Mouse (Mus musculus): ENCODE measurements at regions not wholly inside any gene's neighbourhood (a gene's known extent, or its start where the extent isn't known, plus 50 kb on each side); places are given as distances from the start of the nearest gene placed in this dataset.
A peak's percentile ranks its signal among the peaks of the same experiment; 100 is the strongest.

DNA sequence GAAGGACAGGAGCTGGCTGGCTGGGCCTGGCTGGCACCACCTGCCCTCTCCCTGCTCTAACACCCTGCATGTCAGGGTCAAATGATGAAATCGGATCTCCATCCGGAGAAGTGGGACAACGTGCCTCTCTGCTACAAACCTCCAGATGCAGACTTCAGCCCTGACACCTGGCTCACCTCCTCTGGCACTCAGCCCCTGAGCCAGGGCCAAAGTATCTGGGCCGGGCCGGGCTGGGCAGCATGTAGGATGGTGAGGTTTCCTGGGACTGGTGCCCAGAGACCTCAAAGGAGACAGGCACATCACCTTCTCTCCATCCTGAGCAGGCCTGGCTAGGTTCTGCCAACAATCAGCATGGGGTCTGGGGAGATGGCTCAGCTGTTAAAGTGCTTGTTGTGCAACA is 113.5 kb downstream of the Tfcp2l1 start:
- DNase-seq: peak; percentile 11

DNA sequence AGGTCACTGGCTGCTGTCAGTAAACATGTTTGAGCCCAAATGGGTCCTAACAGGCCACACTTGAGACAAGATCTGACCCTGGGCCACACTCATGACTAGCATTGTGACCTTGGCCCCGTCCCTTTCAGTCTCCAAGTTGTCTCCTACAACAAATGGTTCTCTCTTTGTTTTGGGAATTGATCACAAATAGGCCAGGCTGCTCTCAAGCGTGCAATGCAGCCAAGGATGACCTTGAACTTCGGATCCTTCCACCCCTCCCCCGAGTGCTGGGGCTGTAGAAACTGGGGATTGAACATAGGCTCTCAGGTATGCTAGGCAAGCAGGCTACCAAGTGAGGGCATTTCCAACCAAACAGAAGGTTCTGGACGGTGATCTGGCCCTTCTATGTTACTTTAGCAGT is 120.5 kb downstream of the Tfcp2l1 start:
- DNase-seq: no peak

DNA sequence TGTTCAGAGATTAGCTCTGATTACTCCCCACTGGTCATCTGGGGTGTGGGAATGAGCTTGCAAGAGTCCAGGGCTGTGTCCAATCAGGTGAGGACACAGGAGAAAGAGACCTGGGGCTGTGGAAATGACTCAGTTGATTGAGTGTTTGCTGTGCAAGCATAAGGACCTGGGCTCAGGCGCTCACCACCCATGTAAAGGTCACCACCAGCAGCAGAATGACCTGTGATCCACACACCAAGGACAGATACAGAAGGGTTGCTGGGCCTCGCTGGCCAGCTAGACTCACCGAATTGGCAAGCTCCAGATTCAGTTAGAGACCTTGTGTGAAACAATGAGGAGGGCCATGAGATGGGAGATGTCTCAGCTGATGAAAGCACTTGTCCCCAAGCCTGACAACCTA is 125.1 kb downstream of the Tfcp2l1 start:
- peak; percentile 60 for DNase-seq

DNA sequence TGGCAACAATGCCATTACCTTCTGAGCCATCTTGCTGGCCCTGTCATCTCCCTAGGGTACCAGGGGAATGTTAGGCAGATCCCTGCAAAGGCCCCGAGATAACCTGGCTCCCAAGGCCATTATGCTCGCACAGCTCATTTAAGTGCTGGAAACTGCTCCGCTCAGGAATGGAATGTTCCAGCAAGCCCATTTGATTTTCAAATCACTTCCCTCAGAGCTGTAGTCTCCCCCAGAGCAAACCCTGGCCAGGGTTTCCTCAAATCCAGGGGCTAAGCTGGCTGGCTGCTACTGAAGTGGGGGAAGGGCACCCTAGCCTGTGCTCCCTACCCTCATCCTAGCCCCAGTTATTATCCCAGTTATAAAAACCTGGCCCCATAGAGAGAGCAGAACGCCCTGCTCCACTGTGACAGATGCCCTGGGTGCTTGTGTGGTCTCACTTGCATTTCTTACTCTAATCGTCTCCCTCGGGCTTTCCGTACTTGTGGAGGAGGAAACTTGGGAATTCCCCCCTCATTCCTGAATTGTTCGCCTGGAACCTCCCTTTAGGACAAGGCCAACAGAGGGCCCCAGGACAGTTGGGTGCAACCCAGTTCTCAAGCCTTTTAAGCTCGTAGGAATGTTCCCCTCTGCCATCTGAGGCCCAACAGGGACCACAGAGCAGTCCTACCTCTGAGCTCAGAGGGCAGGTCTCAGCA is 128.6 kb downstream of the Tfcp2l1 start:
- DNase-seq: no peak

DNA sequence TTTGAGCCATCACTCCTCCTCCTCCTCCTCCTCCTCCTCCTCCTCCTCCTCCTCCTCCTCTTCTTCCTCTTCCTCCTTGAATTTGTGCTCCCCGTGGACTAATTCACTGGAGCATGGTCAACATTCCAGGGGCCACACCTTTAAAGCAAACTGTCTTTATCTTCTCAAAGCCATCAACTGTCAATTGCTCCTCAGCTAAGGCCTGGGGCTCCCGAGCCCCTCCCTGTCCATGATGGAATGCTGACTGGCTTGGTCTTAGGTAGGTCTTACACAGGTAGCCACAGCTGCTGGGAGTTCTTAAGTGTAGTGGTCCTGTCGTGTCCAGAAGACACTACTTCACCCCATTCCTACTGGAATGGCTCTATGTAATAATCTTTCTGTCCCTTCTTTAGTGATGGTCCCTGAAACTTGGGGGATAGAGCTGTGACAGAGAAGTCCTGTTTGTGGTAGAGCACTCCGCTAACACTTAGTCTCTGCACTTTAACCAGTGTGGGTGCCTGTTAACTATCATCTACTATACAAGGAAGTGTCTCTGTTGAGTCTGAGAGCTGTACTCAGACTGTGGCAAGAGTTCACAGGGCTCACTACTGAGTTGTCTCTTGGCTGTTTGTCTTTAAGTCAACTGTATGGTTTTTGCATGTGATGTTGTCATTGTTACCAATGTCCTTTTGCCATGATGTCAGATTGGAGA is 129.7 kb downstream of the Tfcp2l1 start:
- no peak for DNase-seq

DNA sequence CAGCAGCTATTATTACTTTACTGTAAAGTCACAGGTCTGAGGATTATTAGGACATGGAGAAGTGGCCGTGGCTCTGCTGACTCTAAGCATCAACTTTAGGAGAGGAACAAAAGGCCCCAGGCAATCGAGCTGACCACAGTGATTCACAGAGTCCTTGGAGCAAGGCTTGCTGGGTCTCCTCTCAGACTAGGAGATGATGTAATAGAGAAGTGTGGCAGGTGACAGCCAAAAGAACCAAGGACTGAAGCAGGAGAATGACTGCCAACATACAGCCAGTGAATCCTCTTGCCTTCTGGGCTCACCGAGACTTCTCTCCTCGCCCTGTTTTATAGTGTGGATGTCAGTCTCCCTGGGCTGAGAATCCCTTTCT is 130.3 kb downstream of the Tfcp2l1 start:
- peak; percentile 65 for DNase-seq

DNA sequence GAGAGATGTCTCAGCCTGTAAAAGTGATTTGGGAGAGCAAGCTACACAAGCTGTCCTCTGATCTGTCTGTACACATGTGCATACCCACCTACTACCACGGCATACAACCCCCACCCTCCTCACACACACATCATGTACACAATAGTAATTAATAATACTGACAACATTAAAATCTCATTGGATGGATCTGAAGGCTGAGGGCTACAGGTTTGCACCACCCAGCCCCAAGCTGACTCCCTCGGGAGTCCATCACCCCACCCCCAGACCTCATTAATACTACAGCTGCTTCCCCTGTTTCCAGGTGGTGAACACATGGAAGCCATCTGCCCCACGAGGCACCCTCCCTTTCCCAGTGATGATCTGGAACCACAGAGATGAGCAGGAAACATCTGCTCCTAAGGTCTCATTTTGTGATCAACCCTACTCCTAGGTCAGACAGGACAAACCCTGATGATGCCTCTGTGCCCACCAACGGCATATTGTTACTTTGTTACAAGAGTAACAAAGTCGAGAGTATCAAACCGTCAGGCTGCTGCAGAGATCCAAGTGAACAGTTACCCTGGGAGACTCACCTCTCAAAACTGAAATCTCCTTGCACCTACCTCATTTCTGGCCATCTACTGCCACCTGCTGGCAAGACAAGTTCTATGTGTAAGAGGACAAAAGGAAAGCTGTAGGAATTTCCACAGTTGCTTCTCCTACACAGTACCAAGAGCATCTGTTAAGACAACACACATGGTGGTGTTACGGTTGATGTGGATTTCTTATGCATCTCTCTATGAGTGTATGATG is 131.6 kb downstream of the Tfcp2l1 start:
- peak; percentile 77 for DNase-seq

DNA sequence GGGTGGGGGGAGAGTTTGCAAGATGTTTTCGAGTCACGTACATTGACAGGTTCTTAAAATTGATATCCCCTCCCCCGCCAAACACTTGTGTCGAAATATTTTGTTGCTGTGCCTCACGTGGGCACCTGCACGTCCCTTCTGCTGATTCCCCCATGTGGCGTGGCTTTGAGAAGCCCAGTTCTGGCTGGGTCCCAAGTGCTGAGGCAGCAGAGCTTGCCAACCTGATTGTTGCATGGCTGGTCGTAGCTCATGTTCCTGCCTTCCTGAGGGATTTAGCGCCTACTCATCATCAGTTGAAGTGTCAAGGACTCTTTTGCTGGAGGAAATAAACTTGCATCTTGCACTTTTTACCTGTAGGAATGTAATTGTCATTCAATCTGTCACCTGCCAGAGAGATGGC is 137.8 kb downstream of the Tfcp2l1 start:
- DNase-seq: no peak

DNA sequence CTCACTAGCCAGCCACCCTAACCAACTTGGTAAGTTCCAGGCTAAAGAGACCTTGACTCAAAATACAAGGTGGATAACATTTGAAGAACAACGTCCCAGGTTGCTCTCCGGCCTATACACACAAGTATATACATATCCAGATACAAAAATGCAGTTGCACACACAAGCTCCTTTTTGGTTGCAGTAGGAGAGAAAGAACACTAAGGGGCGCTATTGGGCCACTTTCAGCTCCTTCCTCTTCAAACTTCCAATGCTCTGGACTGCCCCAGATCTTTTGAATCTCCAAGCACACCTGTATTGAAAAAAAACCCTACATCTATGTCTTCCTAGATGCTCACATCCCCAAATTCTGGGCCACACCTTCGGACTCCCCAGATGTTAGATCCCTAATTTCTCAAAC is 141.1 kb downstream of the Tfcp2l1 start:
- DNase-seq: peak; percentile 24

DNA sequence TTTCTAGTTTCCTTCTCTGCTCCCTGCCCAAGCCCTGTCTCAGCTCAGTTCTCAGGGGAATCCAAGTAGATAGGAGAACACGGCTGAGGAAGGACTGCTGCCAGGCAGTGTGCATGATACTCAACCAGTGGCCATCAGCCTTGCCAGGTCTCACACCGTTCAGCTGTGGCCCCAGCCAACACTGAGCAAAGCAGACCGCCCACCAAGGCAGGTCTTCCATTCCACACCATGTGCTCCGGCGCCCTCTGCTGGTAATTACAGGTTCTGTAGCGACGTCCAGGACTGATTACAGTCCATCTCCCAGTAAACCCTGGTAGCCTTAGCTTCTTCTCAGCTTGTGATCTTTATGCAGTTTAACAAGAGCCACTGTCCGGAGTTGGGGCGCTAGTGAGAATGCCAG is 144.5 kb downstream of the Tfcp2l1 start:
- peak; percentile 72 for DNase-seq

DNA sequence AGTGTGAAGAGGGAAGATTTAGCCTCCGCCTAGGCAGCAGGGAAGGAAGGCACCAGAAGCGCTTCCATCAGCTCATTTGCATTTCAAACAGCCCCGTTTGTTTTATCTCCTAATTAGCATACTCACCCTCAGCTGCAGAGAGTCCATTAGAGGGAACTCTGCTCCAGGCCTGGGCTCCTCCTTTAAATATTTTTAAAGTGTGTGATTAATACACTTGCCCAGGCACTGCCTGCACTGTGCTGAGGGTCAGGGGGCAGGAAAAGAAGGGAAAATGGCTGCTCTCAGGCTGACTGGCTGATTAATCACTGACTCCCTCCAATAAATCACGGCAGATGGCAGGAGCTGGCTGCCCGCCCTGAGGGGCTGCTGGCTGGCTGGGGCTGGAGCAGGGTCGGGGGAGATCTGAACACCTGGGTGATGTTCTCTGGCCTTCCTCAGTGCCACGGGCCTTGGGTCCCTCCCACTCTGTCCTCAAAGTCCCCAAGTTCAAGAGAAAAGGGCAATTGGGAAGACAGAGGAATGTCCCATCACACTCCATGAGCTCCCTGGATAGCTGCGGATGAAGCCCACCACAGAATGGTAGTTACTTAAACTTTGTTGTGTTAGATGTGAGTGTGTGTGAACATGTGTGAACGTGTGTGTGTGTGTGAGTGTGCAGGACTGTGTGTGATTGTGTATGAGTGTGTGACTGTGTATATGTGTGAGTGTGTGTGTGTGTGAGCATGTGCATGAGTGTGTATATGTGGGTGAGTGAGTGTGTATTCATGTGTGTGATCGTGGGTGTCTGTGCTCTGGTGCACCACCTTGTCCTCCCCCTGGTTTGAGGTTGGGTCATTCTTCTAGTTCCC is 149.1 kb downstream of the Tfcp2l1 start:
- DNase-seq: no peak

All from adrenal gland, adult 2 months (tissue).